Mouse (Mus musculus) liver (tissue): ENCODE results near the gene Actc1.

Source experiments
- DNase-seq: peaks from one replicate; pipeline ENCODE4 v3.0.0-alpha.2; 2020; ENCODE audit warnings: mixed read lengths

The Actc1 gene

GRCm38 (mm10) chr2:114047960-114048611, 5.3 kb downstream of the Actc1 start:
- no peak for DNase-seq

GRCm38 (mm10) chr2:114046151-114046664, 7.1 kb downstream of the Actc1 start:
- DNase-seq, result no peak

- no peak for DNase-seq
Measured at GRCm38 (mm10) chr2:114037926-114038325, 15.4 kb downstream of the Actc1 start.

- DNase-seq, result no peak
Measured at GRCm38 (mm10) chr2:114032259-114032658, 21.1 kb downstream of the Actc1 start.

- DNase-seq, result no peak
Measured at GRCm38 (mm10) chr2:114023383-114023782, 30.0 kb downstream of the Actc1 start.

GRCm38 (mm10) chr2:114020210-114020563, 33.2 kb downstream of the Actc1 start:
- no peak for DNase-seq

DNA sequence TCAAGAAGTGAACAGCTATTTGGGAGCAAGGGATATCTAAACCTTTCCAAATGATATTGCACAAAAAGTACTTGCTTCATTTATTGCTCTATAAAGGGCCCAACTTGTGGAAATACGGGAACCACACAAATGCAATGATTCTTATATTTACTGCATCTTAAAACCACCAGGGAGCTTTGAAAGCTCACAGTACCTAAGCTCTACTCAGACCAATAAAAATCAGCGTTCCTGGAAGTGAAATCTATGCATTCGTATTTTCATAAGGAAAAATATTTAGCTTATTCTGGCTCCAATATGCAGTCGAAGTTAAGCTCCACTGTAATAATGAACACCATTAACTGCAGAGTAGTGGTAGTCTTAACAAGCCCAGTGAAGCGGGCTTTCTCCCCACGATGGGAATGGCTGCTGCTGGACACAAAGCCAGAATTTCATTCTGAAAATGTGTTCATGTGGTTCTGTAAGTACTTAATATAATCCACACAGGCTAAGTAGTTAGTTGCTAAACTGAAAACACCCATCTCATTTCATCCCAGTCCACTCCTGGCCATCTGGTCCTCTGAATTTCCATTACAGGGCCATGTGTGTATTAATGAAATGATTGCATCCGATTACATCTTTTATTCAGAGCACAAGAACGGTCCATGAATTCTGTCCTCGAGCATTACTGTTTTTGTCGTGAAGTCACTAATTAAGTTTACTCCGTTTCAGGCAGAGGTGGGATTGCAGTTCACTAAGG, 33.7 kb downstream of the Actc1 start:
- DNase-seq, result no peak

DNA sequence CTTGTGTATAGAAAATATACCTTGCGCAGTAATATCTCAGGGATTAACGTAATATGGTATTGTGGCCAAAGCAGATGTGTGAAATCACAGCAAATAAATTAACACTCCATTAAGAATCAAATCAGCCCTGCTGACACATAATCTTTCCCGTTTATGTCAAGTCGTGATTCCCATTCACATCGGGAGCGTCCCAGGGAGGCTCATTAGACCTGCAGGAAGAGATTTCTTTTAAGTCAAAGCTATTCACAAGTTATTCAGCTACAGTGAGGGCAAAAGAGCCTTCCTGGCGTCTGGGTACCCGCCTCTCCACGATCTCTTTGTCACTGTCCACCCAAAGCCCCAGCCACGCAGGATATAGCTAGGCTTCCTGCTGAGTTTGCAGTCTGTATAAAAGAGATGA, 35.2 kb downstream of the Actc1 start:
- no peak for DNase-seq

GRCm38 (mm10) chr2:114014839-114015238, 38.5 kb downstream of the Actc1 start:
- no peak for DNase-seq

- DNase-seq, result no peak
Measured at GRCm38 (mm10) chr2:114013846-114014245, 39.5 kb downstream of the Actc1 start.

DNA sequence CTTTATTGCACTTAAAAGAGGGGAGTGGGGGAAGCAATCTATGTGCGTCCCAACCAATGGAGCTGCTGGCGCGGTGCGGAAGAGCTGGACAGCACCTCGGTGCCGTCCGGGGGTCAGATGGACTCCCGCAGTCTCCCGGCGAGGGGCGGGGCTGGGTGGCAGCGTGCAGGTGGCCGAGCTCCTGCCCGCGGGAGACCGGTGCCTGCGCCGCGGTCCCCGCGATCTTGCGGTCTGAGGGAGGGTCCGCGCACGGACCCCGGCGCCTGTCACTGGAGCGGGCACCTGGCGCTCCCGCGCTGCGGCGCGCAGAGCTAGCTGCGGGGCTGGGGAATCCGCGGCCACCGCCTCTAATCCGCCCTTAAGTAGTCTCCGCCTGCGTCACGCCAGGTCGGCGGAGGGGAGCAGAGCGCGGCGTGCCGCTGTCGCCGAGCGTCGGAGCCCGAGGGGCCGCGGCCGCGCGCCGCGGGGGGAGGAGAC, 40.0 kb downstream of the Actc1 start, which contains the start of gene Gjd2:
Gjd2 (minus strand) TSS at position 325 of the 477 bp plus-strand sequence.
- no peak for DNase-seq

GRCm38 (mm10) chr2:114012749-114013211, 40.6 kb downstream of the Actc1 start:
- DNase-seq, result no peak

GRCm38 (mm10) chr2:114011838-114012237, 41.5 kb downstream of the Actc1 start:
- peak; percentile 43 for DNase-seq

DNA sequence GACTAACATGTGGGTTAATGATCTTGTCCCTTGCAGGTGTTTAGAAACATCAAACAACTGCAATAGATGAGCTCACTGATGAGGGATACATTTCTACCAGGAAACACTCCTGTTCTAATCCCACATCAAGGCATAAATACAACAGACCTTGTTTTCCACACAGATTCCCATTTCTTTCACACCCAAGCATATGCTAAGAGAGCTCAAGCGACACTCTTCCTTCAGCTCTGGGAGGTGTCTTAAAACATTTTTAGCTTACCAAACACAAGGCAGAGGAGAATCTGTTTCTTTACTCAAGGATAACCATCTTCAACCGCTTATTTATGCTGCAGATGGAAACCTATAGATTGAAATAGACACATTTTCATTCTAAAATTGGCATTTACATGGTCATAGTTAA, 45.0 kb downstream of the Actc1 start:
- DNase-seq, result no peak

- no peak for DNase-seq
Measured at GRCm38 (mm10) chr2:113997484-113997883, 55.9 kb downstream of the Actc1 start.
